Mouse (Mus musculus) natural killer cell, adult 2 months (primary cell): ENCODE data around the gene Gm973.

ENCODE experiments used
- DNase-seq, 2 experiments: peaks; one replicate each; pipeline ENCODE4 v3.0.0; 2022; ENCODE audit warnings: low spot score in 2 of 2

The Gm973 gene

DNA sequence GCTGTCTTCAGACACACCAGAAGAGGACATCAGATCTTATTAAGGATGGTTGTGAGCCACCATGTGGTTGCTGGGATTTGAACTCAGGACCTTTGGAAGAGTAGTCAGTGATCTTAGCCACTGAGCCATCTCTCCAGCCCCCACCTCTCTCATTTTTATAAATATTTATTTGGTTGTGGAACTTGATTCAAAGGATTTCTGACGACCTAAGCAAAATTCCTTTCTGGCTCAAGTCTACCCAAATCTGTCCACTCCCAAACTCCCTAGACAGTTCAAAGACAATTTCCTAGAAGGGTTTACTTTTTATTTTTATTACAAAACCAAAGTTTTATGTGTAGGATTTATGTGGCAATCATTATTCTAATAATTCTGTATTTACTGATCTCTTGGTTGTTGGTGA is 73.2 kb downstream of the Gm973 start:
- no peak for DNase-seq

DNA sequence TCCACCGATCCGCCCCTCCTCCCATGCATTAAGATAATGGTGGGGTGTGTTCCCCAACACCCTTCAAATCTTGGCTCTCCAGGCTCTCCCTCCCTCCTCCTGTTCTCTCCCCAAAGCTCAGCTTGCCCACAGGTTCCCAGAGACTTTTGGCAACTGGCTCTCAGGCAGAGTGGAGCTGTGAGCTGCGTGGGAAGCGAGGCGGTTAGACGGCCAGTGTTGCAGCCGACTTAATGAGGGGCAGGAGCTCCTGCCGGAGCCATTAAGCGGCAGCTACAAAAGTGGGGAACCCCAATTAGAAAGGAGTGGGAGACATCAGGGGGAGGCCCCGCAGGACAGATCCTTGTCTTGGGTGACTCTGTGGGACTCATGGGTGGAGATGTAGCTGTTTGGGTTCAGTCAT is 76.3 kb downstream of the Gm973 start:
- no peak for DNase-seq

- no peak for DNase-seq
These were observed 76.8 kb downstream of the Gm973 start for GRCm38 (mm10) chr1:59592876-59593275.

GRCm38 (mm10) chr1:59593622-59594035 is 77.6 kb downstream of the Gm973 start:
- DNase-seq, result no peak

DNA sequence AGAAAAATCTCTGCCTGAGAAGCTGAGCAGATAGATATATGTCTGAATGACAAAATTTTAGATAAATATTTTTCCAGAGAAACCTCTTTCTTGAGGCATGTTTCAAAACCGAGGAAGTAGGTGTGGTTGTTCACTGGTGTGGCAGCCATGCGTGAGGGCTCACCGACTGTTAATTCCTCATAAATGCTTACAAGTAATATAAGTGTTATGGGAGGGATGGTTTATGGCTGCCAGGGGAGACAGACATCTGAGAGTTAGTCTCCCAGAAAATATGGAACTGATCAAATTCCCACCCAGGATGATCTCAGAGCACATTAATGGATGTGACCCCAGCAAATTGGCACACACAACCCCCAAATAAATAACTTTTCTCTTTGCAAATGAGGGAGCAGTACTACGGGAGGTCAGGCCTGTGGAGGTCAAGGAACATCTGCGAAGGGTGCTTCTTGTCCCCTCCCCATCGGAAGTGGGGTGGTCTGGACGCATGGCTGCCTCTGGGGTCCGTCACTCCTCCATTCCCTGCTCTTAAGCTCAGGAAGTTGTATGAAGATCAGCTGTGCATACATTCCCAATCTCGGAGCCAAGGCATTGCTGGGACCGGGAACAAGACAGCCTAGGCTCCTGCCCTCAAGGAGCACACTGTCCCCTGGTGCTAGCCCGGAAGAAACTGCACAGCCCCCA is 78.7 kb downstream of the Gm973 start:
- no peak for DNase-seq

DNA sequence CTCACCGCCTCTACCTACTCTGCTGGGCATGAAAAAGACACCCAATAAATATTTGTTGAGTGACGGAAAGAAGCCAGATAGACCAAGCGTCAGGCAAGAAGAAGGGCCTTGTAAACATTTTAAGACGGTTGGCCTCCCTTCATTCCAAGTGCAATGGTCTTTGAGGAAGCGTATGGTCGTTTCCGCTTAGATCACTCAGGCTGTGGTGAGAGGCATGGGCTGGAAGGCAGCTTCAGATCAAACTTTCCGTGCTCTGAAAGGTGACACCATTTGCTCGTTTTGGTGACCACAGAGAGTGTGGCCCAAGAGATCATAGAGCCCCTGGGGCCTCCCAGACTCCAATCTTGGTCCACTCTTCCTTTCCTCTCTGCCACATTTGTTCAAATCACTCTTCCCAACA is 79.5 kb downstream of the Gm973 start:
- no peak for DNase-seq

DNA sequence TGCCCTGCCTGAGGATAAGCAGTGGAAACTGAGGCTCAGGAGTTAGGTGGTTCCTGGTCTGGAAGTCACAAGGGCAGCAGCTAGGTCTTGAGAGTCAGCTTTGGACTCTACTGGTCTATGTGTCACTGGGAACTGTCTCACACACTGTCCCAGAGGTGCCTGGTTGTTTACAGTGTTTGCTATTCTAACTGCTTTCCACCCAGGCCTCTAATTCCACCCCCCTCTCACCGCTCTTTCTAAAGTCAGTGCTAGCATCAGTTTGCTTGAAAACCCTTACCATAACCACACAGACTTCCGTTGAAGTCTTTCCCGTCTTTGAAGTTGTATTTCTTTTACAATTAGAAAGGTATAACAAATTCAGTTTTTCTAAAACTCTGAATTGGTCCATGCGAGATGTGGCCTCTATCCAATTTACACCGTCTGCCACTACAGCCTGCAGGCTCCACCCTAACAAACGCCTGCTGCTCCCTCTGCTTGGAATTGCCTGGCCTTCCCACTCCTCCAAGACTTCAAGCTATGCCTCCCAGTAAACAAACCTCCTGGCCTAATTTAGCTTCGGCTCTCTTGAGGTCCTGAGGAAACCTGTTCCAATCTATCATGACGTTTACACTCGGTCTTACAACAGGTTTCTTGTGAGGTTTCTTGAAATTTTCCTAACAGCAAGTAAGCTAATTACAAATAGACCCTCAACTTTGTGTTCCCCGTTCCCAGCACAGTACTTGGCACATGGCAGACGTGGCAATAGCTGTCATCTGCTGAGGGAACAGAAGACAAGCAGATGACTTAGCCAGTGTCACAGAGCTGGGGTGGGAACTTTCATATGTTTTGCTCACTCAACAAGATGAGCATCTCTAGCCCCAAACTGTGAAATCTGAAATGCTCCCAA is 86.7 kb downstream of the Gm973 start:
- DNase-seq, result no peak

DNA sequence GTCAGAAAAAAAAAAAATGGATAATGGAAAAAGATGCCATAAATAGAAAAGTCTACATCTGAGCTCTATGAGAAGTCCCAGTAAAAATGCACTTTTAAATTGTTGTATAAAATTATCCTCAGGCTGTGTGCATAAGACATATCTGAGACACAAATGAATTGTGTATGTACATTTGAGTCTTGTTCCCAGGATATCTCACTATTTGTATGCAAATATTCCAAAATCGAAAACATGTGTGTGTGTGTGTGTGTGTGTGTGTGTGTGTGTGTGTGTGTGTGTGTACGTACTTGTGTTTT is 87.3 kb downstream of the Gm973 start:
- DNase-seq, result no peak

GRCm38 (mm10) chr1:59603893-59604292 is 87.8 kb downstream of the Gm973 start:
- DNase-seq, result no peak

DNA sequence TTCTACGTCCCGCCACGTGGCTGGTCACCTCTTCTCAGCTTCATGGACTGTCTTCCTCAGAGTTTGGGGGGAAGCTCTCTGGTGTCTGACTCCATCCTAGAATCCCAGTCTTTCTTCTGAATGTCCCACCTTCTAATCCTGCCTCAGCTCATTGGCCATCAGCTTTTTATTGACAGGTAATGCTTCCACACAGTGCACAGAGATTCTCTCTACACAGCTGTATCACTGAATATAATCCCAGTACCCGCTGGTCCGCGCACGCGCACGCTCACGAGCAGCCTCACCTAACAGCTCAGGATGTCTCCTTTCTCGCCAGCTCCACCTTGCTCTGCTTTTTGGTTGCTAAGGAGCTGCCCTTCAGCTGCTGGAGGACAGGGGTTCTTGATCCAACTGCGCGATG is 90.4 kb downstream of the Gm973 start:
- no peak for DNase-seq

- no peak for DNase-seq
These were observed 91.0 kb downstream of the Gm973 start for GRCm38 (mm10) chr1:59607071-59607470.

DNA sequence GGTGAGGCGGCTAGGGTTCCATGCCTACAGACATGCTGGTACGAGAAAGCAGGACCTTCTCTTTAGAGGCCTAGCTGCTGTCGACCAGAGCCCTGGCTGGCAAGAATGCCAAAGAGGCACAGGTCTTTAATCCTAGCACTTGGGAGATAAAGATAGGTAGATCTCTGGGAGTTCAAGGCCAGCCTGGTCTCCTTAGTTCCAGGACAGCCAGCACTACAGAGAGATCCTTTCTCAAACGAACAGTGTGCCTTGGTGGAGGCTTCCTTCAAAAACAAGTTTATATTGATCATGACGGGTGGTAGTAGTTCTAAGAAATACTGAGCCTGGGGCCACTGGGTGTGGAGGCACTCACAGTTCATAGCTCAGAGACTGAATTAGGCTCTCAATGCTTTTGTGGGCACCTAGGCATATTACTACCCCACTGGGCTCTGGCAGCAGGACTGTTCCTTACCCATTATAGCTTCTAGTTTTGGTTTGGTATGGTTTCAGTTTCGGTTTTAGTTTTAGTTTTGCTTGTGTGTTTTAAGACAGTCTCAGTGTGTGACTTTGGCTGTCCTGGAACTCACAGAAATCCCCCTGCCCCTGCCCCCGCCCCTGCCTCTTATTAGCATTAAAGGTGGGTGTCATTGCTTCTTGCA is 92.2 kb downstream of the Gm973 start:
- peak in 1 of 2 experiments; percentile 3 for DNase-seq

GRCm38 (mm10) chr1:59608920-59609319 is 92.9 kb downstream of the Gm973 start:
- DNase-seq, result no peak

DNA sequence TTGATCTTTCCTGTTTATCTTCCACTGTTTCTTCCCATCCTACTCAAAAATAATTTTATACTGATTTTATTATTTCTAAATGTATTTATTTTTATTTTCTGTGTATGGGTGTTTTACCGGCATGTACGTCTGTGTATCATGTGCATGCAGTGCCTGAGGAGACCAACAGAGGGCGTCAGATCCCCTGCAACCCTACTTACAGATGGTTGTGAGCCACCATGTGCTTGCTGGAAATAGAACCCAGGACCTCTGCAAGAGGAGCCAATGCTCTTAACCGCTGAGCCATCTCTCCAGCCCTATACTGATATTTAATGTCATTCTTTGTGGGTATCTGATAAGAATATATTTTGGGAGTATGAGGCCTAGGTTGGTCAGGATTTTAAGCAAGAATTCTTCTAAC is 93.4 kb downstream of the Gm973 start:
- DNase-seq, result no peak

DNA sequence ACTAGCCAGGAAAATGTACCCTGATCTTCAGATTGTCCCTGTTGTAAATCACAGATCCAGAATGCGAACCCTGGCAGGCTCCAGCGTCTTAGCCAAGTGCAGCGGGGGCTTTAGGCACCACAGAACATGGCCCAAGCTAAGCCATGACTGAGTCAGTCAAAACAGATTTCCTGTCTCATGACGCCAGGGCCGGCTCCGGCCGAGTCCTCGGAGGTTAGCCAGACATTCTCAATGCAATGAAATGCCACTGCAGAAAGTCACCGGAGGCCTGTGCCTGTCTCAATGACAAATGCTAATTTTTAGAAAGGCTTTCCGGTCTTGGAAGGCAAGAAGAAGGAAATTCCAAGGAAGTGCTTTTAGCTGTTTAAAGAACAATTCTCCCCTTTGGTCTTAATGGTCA is 93.8 kb downstream of the Gm973 start:
- DNase-seq, result no peak

GRCm38 (mm10) chr1:59610929-59611328 is 94.9 kb downstream of the Gm973 start:
- DNase-seq, result no peak

GRCm38 (mm10) chr1:59613795-59614194 is 97.7 kb downstream of the Gm973 start:
- DNase-seq, result peak; percentile 30 to 48

GRCm38 (mm10) chr1:59615021-59615420 is 99.0 kb downstream of the Gm973 start:
- no peak for DNase-seq

DNA sequence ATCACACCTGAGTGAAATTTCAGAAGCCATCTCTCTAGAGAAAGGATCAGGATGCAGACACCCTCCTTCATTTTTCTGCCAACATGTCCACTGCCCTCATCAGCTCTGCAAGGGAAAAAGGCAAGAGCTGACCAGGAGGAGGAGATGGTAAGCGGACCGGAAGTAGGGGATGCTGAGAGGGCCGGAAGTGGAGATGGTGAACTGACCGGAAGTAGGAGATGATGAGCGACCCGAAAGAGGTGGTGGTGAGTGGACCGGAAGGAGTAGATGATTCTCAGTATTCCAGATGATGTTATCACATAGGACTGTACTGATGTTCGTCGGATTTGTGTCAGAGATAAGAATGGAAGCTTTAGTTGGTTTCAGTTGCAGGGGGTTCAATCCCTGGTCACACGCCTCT is 103.1 kb downstream of the Gm973 start:
- DNase-seq, result no peak

DNA sequence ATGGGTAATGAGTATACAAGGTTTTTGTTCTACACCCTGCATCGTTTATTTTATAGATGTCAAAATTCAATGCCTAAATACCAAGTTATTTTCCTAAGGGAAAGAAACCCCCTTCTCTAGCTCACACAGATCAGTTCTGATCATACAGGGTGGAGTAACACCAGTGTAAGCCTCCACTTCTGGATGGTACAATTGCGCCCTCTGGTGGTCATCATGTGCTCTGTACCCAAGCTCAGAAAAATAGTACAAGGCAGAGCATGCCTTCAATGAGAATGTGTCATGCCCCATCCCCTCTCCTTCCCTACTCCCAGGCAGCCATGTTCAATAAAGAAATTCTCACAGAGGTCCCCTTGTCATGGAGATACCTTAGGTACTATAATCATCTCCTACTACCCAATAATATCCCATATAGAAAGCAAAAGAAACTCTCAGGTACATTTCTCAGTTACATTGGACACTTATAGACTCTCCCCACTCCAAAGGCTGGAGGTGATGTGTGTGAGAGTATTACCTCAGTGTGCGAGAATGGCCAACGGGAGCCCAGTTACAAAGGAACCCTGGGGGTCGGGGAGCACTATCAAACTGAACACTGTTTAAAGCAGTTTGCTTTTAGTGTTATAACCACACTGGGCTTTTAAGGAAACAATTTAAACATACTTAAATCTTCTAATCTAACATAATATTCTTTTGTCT is 107.4 kb downstream of the Gm973 start:
- DNase-seq, result peak; percentile 47 to 55

DNA sequence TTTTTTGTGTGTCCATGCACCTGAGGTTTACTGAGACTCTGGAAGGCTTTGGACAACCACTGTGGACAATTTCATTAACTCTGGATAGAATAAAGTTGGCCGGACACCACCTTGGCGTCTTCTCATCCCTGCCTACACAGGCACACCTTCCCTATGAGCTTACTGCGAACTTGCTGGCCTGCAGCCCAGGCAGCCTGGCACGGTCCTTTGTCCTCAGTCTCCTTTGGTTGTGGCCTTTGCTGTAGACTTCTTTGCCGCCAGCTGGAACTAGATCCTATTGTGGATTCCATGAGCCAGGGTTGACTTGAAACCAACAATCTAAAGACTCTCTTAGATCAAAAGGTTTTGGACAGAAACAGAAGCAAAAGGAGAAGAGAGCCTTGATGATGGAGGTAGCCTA is 109.3 kb downstream of the Gm973 start:
- DNase-seq, result no peak

DNA sequence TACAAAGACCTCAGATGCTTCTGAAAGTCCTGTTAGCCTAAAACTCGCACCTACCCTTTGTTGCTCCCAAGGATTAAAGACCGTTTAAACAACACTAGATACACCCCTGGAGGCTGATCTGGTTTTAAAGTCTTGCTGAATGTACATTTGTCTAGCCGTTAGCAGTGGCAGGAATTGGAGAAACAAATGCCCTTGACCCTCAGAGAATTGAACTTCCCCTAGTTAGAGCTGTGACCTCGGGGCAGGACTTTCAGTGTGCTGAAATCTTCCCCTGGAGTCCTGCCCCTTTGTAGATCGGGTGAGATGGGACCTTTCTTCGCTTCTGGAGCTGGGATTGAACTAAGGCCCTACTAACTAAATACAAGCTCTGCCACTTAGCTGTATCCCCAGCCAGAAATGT is 113.1 kb downstream of the Gm973 start:
- DNase-seq, result no peak
